Mouse (Mus musculus): ENCODE measurements around the gene Ano10.

Gene Ano10

DNA sequence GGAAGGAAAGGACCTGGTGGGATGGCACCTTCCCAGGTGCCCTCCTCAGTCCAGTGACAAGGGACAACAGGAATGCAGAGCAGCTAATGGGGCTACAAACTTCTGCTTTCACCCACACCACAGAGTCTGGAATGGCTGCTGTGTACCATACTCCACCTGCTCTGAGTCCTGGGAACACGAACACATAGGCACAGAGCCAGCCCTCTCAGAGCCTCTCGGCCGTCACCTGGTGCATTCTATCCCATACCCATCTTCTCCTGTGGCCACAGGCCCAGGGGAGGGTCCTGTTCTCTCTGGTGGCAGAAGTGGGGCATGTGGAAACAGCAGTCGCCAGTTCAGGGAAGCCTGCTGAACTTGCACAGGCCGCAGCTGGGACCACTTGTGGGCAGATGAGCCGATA lies 119.5 kb downstream of the Ano10 start:
- TF ChIP-seq GATA4 (IDR thresholded peaks at IDR 0.05; ENCODE audit: insufficient replicate concordance, low read length): no peak

DNA sequence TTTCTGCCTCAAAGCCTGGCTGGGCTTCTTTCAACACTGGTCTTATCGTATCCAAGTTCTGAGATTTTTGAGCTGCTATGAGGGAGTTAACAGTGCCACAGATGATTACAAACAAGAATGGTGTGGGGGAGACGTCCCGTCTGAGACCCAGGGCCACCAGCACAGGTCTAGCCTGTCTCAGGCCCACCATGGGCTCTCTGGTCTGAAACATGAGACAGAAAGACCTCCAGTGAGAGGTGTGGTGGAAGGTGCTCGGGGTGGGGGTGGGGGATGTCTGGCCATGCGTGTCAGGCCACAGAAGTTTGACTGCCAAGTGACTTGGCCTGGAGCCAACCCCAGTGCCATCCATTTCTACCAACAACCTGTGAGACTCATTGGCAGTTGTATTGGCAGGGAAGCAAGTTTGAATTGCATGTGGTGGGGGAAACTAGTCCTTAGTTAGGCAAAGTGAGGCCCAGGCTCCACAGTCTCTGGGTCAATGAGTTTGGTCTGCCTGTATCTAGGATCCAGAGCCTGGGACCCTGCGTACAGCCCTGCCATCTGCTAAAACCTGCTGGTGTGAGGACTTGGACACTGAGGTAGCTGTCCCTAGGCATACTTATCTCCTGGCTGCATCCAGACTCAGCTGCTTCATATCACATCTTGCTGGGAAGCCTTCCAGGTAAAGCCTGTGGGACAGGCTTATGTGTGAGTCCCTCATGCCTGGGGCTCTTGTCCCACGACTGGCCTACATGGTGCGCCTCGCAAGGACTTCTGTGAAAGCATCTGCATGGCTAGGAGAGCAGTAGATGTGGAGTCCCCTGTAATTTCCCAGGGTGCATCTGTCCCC lies 120.6 kb downstream of the Ano10 start:
- no peak for TF ChIP-seq GATA4 (IDR thresholded peaks at IDR 0.05; ENCODE audit: insufficient replicate concordance, low read length)

DNA sequence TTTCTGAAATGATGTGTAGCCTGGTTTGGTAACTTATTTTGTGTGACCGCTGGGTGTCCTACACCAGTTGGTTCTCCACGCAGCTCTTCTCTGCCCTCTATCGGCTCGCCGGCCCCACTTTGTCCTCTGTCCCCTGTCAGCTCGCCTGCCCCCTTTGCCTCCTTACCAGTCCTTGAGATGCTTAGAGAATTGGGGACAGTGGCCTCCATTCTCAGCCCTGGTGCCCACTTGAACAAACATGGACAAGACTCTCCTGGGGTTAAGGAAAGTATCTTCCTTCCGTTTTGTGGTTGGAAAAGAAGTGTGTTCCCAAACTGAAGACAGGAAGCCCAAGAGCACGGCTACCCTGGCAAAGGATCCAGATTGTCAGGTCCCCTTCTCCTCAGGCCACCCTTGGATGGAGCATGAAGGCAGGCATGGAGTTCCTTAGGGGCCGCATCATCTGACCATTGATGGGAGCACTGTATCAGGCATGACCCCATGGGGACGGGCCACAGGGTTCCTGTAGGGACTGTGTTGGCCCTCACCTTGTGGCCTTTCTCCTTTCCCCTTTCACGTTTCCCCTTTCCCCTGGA lies 121.5 kb downstream of the Ano10 start:
- no peak for TF ChIP-seq GATA4 (IDR thresholded peaks at IDR 0.05; ENCODE audit: insufficient replicate concordance, low read length)

- no peak for TF ChIP-seq GATA4 (IDR thresholded peaks at IDR 0.05; ENCODE audit: insufficient replicate concordance, low read length)
These were observed 124.3 kb downstream of the Ano10 start for GRCm38 (mm10) chr9:122169901-122170300.

DNA sequence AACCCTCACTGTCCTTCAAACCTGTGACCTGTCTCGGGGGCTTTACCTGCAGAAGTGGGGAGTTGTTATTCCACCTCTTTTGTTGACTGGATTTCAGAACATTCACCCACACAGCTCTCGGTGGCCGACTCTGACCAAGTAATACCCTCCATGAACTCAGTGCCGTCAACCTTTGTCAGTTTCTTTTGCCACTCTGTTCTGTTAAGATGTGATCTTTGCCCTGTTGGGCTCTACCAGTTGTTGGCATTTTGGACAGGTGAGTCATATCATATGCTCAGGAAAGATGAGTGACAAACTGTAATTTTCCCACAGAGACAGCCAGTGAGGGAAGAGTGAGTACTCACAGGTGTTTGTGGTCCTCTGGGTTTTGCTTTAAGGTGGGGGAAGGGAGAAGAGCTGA lies 129.7 kb downstream of the Ano10 start:
- no peak for TF ChIP-seq GATA4 (IDR thresholded peaks at IDR 0.05; ENCODE audit: insufficient replicate concordance, low read length)

- TF ChIP-seq GATA4 (IDR thresholded peaks at IDR 0.05; ENCODE audit: insufficient replicate concordance, low read length): no peak
These were observed 137.2 kb downstream of the Ano10 start for GRCm38 (mm10) chr9:122157079-122157441.

DNA sequence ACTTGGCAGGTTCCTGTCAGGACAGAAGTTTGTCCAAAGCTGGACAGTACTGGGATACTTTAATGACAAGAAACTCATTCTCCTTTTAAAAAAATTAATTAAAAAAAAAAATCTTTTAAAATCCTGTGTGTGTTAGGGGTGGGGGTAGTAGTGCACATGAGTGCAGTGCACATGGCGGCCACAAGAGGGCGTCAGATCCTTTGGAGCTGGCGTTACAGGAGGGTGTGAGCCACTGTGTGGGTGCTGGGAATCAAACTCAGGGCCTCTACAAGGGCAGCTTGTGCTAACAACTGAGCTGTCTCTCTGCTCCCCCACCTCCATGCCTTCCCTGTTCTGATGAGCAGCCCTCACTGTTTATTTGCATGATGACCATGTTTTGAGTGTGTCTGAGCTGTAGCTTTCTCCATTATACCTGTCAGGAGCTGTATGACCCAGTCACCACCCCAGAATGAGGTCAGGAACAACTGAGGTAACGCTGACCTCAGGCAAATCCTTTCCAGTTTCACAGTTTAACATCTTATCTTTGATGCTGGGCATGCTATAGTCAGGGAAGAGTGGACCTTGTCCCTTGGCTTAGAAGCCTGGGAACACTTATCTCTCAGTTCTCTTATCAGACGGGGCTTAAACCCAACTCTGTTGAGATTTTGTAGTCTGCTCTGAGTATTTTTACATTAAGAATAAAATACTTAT lies 137.7 kb downstream of the Ano10 start:
- TF ChIP-seq GATA4 (IDR thresholded peaks at IDR 0.05; ENCODE audit: insufficient replicate concordance, low read length): peak; percentile 69

DNA sequence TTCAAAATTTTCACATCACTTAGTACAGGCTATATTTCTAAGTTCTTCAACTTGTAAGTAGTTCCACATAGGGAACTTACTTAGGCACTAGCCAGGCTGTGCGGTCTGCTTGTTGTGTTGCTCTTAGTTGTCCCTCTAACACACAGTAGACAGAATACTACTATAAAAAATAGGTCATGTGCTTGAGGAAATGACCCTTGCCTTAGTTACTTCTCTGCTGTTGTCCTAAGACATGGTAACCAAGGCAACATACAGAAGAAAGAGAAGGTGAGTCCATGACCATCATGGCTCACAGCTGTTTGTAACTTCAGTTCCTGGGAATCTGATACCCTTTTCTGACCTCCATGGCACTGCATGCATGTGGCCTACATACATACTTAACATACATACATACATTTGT lies 139.0 kb downstream of the Ano10 start:
- no peak for TF ChIP-seq GATA4 (IDR thresholded peaks at IDR 0.05; ENCODE audit: insufficient replicate concordance, low read length)

GRCm38 (mm10) chr9:122153436-122153835 lies 140.8 kb downstream of the Ano10 start:
- no peak for TF ChIP-seq GATA4 (IDR thresholded peaks at IDR 0.05; ENCODE audit: insufficient replicate concordance, low read length)

- TF ChIP-seq GATA4 (IDR thresholded peaks at IDR 0.05; ENCODE audit: insufficient replicate concordance, low read length): no peak; the same call in 1 of the 2 replicates
These were observed 141.7 kb downstream of the Ano10 start for GRCm38 (mm10) chr9:122152501-122152900.

GRCm38 (mm10) chr9:122152063-122152462 lies 142.2 kb downstream of the Ano10 start:
- no peak for TF ChIP-seq GATA4 (IDR thresholded peaks at IDR 0.05; ENCODE audit: insufficient replicate concordance, low read length)

- no peak for TF ChIP-seq GATA4 (IDR thresholded peaks at IDR 0.05; ENCODE audit: insufficient replicate concordance, low read length)
These were observed 144.0 kb downstream of the Ano10 start for GRCm38 (mm10) chr9:122149997-122150826.

DNA sequence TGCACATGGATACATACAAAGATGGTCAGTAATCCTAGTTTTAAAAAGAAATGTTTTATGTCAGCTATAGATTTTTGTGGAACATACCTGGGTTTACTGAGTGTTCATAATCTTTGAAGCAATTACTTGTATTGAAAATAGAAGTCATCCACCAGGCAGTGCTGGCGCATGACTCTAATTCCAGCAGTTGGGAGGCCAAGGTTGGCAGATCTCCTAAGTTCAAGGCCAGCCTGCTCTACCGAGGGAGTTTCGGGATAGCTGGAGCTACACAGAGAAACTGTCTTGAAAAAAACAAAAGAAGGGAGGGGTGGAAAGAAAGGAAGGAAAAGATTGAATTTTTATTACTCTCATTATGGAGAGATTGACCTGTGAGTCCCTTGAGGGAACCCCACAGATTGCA lies 145.9 kb downstream of the Ano10 start:
- TF ChIP-seq GATA4 (IDR thresholded peaks at IDR 0.05; ENCODE audit: insufficient replicate concordance, low read length): no peak

DNA sequence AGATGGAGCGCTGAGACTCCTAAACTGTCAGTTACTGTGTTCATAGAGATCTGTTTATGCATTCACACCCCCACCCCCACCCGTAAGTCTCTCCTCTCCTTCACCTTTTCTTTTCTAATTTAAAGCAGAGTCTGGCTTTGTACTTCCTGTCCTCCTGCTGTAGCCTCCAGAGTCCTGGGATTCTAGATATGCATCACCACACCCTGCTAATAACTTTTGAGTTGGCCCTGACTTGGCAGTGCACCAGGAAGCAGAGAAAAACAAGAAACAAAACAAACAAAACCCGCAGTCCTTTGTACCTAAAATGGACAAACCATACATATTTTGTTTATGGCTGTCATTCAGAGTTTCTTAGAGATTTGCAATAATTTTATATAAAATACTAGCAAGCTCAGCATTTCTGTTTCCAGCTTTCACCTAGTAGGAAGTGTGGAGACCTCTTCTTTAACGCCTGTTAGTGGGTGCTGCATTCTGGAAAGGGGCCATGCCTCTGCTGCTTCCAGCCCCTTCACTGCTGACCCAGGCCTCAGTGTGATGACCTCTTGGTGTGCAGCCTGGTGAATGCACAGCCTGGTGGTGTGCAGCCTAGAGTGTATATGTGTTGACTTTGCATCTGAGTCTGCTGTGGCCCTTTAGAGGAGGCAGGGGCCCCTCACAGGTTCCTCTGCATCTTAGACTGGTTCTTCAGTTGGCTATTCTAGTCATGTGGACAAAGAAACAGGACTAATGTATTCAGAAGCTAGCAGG lies 147.9 kb downstream of the Ano10 start:
- TF ChIP-seq GATA4 (IDR thresholded peaks at IDR 0.05; ENCODE audit: insufficient replicate concordance, low read length): no peak

GRCm38 (mm10) chr9:122145677-122146076 lies 148.5 kb downstream of the Ano10 start:
- TF ChIP-seq GATA4 (IDR thresholded peaks at IDR 0.05; ENCODE audit: insufficient replicate concordance, low read length): no peak
